Mouse (Mus musculus) hindbrain, embryonic 16.5 days (tissue): ENCODE results near the gene Espn. TPM values are rescaled to one million over a fixed set of nuclear protein-coding genes. Genes with fewer than 3 reads are reported as not detected.
A peak's percentile ranks its signal among the peaks of the same experiment; 100 is the strongest.

Source experiments
- ATAC-seq: fragments of 200-750 bp; cut with Nextera tagmentation; 2 replicates; pipeline ENCODE4 v1.8.0; 2017; ENCODE audit warnings: moderate TSS enrichment, moderate library complexity
- H3K27ac ChIP-seq: fragments of 300-500 bp; sonication (generic); 2 replicates; pipeline ENCODE4 v1.5.1; 2014; ENCODE audit warnings: low read depth, mild to moderate bottlenecking, control low read depth, low read length, moderate library complexity
- H3K27me3 ChIP-seq: fragments of 300-500 bp; sonication (generic); replicated peaks from 2 replicates; pipeline ENCODE4 v1.6.1; 2014; ENCODE audit warnings: low read length; ENCODE audit not compliant: control insufficient read depth, insufficient read depth
- H3K36me3 ChIP-seq: fragments of 300-500 bp; sonication (generic); 2 replicates; pipeline ENCODE4 v1.6.1; 2014; ENCODE audit warnings: mild to moderate bottlenecking, low read length, moderate library complexity, mixed read lengths; ENCODE audit not compliant: control insufficient read depth, insufficient read depth
- H3K4me1 ChIP-seq: fragments of 300-500 bp; sonication (generic); 2 replicates; pipeline ENCODE4 v1.6.1; 2014; ENCODE audit warnings: low read depth, low read length; ENCODE audit not compliant: control insufficient read depth, insufficient read depth
- H3K4me2 ChIP-seq: fragments of 300-500 bp; sonication (generic); 2 replicates; pipeline ENCODE4 v1.6.1; 2014; ENCODE audit warnings: mild to moderate bottlenecking, low read length, control low read depth, moderate library complexity
- H3K4me3 ChIP-seq: fragments of 300-500 bp; sonication (generic); 2 replicates; pipeline ENCODE4 v1.5.1; 2014; ENCODE audit warnings: mild to moderate bottlenecking, low read length, control low read depth, moderate library complexity
- H3K9ac ChIP-seq: fragments of 300-500 bp; sonication (generic); 2 replicates; pipeline ENCODE4 v1.6.1; 2014; ENCODE audit warnings: low read depth, mild to moderate bottlenecking, control low read depth, low read length, moderate library complexity
- H3K9me3 ChIP-seq: fragments of 300-500 bp; sonication (generic); 2 replicates; pipeline ENCODE4 v1.6.1; 2014; ENCODE audit warnings: mild to moderate bottlenecking, low read length, moderate library complexity; ENCODE audit not compliant: control insufficient read depth
- WGBS: fragments of 180-500 bp; shearing (Covaris S2); extraction: QIAGEN DNeasy Blood & Tissue Kit; methylation state at CpG from one replicate; pipeline ENCODE4 v1.1.7; 2014; 5-methylcytosine and 5-hydroxymethylcytosine counted together
- polyA plus RNA-seq: library from polyadenylated mRNA; unstranded; fragments of >200 nt; fragmentation: Nextera tagmentation; extraction: Ambion mirVana; gene quantifications from 2 replicates; pipeline ENCODE4 v1.2.1, GENCODE M21; 2015

The Espn gene
- polyA plus RNA-seq, 1 experiment from 2014 or later, result 0.34 TPM

GRCm38 (mm10) chr4:152171543-152171942, 19.4 kb upstream of the Espn start:
- no peaks in the 10 kb centered on the region for H3K9me3 ChIP-seq
- peaks cover 3% of the 10 kb centered on the region; the same call in 1 of the 2 replicates for H3K27me3 ChIP-seq
- no peak overlapping the region for H3K27ac ChIP-seq
- no peaks in the 10 kb centered on the region for H3K4me1 ChIP-seq
- H3K4me3 ChIP-seq, result no peak overlapping the region
- no peak for ATAC-seq
- H3K9ac ChIP-seq, result no peak overlapping the region
- no peak overlapping the region for H3K4me2 ChIP-seq
- H3K36me3 ChIP-seq, result no peaks in the 10 kb centered on the region
- WGBS, result 84% methylated on average over 6 of the region's 6 CpGs

- Histone ChIP-seq H3K4me1 (no peaks in the 10 kb centered on the region), H3K4me3 (no peak overlapping the region), H3K9ac (no peak overlapping the region), H3K27me3 (peaks cover 3% of the 10 kb centered on the region; the same call in 1 of the 2 replicates), H3K9me3 (no peaks in the 10 kb centered on the region), H3K36me3 (no peaks in the 10 kb centered on the region), H3K4me2 (no peak overlapping the region), H3K27ac (no peak overlapping the region)
- WGBS, result 76% methylated on average over 10 of the region's 10 CpGs
- ATAC-seq, result no peak
Observed at GRCm38 (mm10) chr4:152170286-152170685, 18.1 kb upstream of the Espn start.

- no peak overlapping the region for H3K4me3 ChIP-seq
- no peaks in the 10 kb centered on the region for H3K4me1 ChIP-seq
- H3K9ac ChIP-seq, result no peak overlapping the region
- H3K27ac ChIP-seq, result no peak overlapping the region
- ATAC-seq, result no peak
- H3K36me3 ChIP-seq, result no peaks in the 10 kb centered on the region
- H3K9me3 ChIP-seq, result no peaks in the 10 kb centered on the region
- no peaks in the 10 kb centered on the region; the same call in 1 of the 2 replicates for H3K27me3 ChIP-seq
- no peak overlapping the region for H3K4me2 ChIP-seq
- WGBS, result 82% methylated on average over 7 of the region's 7 CpGs
Observed at GRCm38 (mm10) chr4:152169103-152169502, 16.9 kb upstream of the Espn start.

GRCm38 (mm10) chr4:152168052-152168451, 15.9 kb upstream of the Espn start:
- no peak for ATAC-seq
- H3K4me1 ChIP-seq, result no peaks in the 10 kb centered on the region
- no peak overlapping the region for H3K4me3 ChIP-seq
- H3K27me3 ChIP-seq, result no peaks in the 10 kb centered on the region; the same call in none of the 2 replicates
- no peak overlapping the region for H3K4me2 ChIP-seq
- no peaks in the 10 kb centered on the region for H3K9me3 ChIP-seq
- H3K27ac ChIP-seq, result no peak overlapping the region
- no peaks in the 10 kb centered on the region for H3K36me3 ChIP-seq
- no peak overlapping the region for H3K9ac ChIP-seq
- WGBS, result 34% methylated on average over 8 of the region's 8 CpGs

- Histone ChIP-seq H3K4me1 (no peaks in the 10 kb centered on the region), H3K9me3 (no peaks in the 10 kb centered on the region), H3K9ac (no peak overlapping the region), H3K36me3 (no peaks in the 10 kb centered on the region), H3K27me3 (peaks cover 23% of the 10 kb centered on the region), H3K4me2 (no peak overlapping the region), H3K27ac (0 out of 2 replicates have a peak overlapping the region, but pooled peaks have one; percentile 12), H3K4me3 (no peak overlapping the region)
- 26% methylated on average over 22 of the region's 22 CpGs for WGBS
- peak; percentile 40; the same call in 1 of the 2 replicates for ATAC-seq
Observed at GRCm38 (mm10) chr4:152165036-152165931, 13.1 kb upstream of the Espn start.

- Histone ChIP-seq H3K9ac (no peak overlapping the region), H3K4me3 (no peak overlapping the region), H3K27ac (no peak overlapping the region), H3K36me3 (no peaks in the 10 kb centered on the region), H3K4me1 (peaks cover 12% of the 10 kb centered on the region), H3K9me3 (no peaks in the 10 kb centered on the region), H3K27me3 (peaks cover 47% of the 10 kb centered on the region), H3K4me2 (no peak overlapping the region)
- no peak for ATAC-seq
- 85% methylated on average over 2 of the region's 2 CpGs for WGBS
Observed at GRCm38 (mm10) chr4:152162748-152163147, 10.6 kb upstream of the Espn start.

- no peaks in the 10 kb centered on the region for H3K9me3 ChIP-seq
- H3K4me1 ChIP-seq, result peaks cover 12% of the 10 kb centered on the region
- no peak overlapping the region for H3K9ac ChIP-seq
- no peak overlapping the region for H3K4me3 ChIP-seq
- H3K27me3 ChIP-seq, result peaks cover 55% of the 10 kb centered on the region
- WGBS, result 78% methylated on average over 6 of the region's 6 CpGs
- ATAC-seq, result no peak
- H3K27ac ChIP-seq, result no peak overlapping the region
- H3K36me3 ChIP-seq, result no peaks in the 10 kb centered on the region
- no peak overlapping the region for H3K4me2 ChIP-seq
Observed at GRCm38 (mm10) chr4:152161601-152162000, 9.4 kb upstream of the Espn start.

GRCm38 (mm10) chr4:152160748-152161147, 8.6 kb upstream of the Espn start:
- no peak overlapping the region for H3K4me3 ChIP-seq
- WGBS, result 33% methylated on average over 4 of the region's 4 CpGs
- no peaks in the 10 kb centered on the region for H3K9me3 ChIP-seq
- H3K27ac ChIP-seq, result no peak overlapping the region
- H3K4me2 ChIP-seq, result no peak overlapping the region
- H3K27me3 ChIP-seq, result peaks cover 55% of the 10 kb centered on the region
- ATAC-seq, result no peak
- H3K36me3 ChIP-seq, result no peaks in the 10 kb centered on the region
- H3K4me1 ChIP-seq, result peaks cover 12% of the 10 kb centered on the region
- no peak overlapping the region for H3K9ac ChIP-seq

- Histone ChIP-seq H3K4me3 (peak overlapping the region; percentile 16; the same call in 1 of the 2 replicates), H3K27ac (no peak overlapping the region), H3K36me3 (no peaks in the 10 kb centered on the region), H3K27me3 (peaks cover 57% of the 10 kb centered on the region), H3K9me3 (no peaks in the 10 kb centered on the region), H3K9ac (peak overlapping the region; percentile 22), H3K4me1 (peaks cover 12% of the 10 kb centered on the region), H3K4me2 (peak overlapping the region; percentile 22)
- ATAC-seq, result no peak
- under 1% methylated on average over 19 of the region's 19 CpGs for WGBS
Observed at GRCm38 (mm10) chr4:152159285-152159678, 7.1 kb upstream of the Espn start.
